Mouse (Mus musculus) embryo, embryonic 10 days (tissue): ENCODE results near the gene Psap.
"Not testable (repeated sequence)": the region's sequence is repeated elsewhere in the genome, so short reads cannot be mapped to it uniquely, and the experiment has no call there.

Experiments used
- DNase-seq: peaks from one replicate; pipeline ENCODE4 v3.0.0-alpha.2; 2015; ENCODE audit warnings: low spot score

Gene Psap

DNA sequence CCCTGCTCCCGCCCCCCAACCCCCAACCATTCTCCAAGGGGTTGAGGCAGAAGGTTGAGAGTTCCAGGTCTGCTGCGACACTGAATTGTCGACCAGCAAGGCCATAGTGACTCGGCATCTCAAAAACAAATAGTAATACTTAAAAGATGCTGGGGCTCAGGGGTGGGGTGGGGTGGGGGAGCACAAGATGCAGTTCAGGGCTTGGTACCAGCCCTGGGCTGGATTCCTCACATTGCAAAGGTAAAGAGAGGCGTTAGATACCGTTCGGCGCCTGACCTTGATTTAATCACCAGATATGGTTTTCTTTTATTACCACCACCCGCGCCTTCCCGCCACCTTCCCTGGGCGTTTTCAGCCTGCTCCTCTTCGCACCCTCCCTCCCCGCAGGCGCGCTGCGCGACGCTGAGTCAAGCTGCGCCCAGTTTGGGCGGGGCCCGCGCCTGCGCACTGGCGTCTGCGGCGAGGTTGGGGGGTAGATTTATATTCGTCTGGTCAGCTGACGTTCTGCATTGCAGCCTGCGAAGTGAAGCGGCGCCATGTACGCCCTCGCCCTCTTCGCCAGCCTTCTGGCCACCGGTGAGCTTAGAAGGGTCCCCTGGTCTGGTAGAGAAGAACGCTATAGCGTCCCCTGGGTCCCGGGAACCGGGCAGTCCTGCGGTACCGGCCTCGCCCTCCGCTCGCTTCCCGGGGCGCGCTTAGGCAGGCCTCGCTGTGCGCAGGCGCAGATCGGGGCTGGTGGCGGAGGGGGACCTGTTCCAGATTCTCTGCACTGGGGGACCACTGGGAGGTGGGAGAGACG, at the start of gene Psap:
Gene Psap (plus strand): TSS at position 421 of the 799 bp plus-strand sequence.
- peak; percentile 92 for DNase-seq

DNA sequence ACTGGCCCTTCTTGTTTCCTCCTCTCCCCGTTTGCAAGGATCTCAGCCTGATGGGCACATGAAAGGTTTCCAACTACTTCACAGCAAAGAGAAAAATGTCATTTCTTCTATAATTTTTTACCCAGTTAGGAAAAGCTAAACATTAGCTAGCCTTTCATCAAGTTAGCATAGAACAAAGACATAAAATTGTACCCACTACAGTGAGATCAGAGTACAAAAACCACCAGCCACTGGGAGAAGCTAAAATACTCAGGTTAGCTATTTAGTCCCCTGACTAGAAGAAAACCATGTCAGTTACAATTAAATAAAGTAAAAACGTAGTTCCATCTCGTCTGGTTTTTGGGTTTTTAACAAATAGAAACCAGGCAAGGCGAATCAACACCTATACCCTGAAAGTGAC, 49.8 kb upstream of the Psap start:
- DNase-seq: no peak

DNA sequence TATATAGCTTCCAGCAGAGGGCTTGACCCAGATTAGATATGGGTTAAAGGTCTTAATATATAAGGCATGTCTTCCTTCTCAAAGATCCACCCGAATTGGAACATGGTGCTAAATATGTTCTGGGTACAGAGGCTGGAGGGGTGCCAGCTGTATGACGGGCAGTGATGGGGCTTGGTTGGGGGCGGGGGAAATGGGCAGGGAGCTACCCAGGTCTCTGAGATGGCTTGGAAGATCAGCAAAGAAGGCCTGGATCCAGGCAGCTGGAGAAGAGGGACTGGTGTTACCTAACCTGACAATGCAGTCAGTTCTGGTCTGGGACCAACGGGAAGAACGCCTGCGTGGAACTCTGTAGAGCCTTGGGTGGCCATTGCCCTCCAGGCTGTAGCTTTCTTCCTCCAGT, 48.3 kb upstream of the Psap start:
- DNase-seq: no peak

DNA sequence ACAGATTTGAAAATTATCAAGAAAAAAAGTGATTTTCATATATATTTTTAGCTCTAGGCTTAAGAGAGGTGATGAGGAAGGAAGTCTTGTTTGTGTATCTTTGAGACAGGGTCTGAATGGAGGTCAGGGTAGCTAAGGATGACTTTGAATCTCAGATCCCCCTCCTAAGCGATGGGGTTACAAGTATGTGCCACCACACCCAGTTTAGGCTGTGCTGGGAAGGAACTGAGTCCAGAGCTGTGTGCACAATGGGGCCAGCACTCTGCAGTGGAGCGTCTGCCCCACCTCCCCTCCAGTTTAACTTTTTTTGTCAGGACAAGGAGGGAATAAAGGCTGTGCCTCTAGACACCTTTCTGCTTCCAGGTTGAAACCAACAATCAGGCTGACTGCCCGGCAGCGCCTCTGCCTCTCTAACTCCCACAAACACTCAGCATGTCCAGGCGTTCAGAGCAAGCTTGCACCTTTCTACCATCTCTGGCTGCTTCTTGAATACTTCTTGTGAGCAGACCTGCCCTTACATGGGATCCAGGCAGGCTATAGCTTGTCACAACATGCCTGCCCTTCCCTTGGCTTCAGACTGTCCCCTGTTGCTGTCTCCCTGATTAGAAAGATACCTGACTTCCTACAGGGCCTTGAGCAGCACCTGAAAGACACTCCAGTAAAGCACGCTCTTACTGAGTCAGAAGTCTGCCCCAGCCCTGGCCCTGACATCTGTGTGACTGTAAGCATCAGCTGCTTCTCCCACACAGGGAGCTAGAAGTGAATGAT, 46.9 kb upstream of the Psap start:
- DNase-seq: no peak

DNA sequence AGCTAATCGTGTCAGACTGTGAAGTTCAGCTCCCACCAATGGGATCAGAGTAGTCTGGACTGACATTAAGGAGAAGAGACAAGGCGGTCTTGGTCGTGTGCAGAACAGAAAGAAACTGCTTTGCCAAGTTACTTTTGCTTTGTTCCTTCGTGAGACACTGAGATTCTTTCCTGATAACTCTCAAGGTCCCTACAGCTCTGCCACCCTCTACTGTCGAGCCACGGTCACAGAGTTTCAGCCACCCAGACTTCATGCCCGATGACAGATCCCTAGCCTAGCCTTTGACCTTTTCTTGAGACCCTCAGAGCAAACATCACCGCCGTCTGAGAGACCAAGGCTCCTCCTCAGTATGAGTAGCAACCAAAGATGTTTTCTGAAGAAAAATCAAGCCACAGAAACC, 43.4 kb upstream of the Psap start:
- DNase-seq: no peak

DNA sequence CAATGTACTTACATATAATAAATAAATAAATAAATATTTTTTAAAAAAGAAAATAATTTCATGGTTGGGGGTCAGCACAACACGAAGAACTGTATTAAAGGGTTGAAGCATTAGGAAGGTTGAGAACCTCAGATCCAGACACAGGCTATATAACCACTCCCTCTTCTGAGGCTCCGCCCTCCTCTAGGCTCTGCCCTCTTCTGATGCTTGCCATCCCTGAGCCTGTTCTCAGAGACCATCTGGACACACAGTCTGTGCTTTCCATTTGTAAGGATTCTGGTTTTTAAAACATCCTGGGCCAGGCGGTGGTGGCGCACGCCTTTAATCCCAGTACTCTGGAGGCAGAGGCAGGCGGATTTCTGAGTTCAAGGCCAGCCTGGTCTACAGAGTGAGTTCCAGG, 41.6 kb upstream of the Psap start:
- not testable (repeated sequence) for DNase-seq

DNA sequence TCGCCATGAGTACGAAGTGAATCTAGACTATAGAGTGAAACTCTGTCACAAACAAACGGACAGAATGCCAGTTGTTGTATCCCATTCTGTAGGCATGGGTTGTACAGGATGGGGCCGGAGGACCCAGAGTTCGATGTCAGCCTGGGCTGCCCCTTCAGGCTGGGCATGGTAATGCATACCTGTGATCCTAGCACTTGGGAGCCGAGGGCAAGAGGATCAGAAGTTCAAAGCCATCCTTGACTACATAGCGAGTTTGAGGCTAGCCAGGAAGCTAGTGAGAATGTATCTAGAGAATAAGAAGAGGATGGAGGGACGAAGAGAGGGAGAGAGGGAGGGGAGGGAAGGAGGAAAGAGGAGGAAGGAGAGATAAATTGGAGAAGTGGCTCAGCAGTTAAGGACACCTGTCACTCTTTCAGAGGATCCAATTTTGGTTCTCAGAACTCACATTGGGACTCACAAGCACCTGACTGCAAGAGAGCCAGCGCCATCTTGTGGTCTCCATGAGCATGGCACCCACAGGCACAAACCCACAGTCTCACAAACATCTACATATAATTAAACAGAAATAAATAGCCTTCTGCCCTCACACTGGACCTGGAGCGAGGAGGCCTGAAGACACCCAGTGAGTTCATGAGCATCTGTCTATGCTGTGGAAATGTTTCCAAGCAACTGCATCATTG, 39.8 kb upstream of the Psap start:
- peak; percentile 72 for DNase-seq

DNA sequence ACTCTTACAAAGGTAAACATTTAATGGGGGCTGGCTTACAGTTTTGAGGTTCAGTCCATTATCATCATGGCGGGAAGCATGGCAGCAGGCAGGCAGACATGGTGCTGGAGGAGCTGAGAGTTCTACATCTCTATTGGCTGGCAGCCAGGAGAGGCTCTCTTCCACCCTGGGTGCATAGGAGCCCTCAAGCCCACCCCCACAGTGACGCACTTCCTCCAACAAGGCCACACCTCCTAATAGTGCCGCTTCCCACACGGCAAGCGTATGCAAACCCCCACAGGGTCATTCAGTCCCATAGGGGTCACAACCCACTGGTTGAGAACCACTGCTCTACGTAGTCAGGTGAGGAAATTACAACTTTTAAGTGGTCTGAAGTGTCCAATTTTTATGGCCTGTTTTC, 37.0 kb upstream of the Psap start:
- DNase-seq: no peak

DNA sequence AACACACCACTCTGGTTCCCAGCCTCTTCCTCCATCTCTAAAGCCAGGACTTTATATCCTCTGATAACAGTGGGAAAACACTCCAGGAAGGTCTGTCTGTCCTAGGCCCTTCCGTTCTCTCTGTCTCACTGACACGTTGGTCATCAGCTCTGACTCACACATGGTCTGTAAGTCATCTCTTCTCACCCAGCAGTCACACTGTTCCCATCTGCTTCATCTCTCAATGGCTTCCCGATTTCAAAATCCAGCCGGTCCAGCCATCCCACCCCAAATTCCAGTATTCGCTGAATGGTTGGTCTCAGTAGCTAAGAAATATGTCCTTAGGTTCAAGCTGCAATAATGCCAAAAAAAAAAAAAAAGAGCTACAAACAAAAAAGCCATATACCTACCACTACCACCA, 33.5 kb upstream of the Psap start:
- no peak for DNase-seq

DNA sequence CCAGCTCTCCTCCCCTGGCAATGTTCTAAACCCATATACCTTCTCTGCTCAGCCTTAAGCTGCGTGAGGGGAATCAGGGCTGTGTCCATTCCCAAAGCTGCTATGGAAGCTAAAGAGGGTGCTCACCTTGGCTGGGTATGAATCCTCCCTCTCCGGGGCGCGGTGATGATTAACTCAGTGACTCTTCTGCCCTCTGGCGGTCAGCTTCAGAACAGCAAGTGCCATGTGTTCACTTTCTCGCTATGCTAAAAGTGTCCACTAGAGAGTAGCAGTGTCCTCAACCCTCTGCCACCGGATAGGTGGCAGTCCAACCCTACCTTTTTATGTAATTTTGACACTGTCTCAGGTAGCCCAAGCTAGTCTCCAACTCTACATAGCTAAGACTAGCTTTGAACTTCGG, 32.4 kb upstream of the Psap start:
- peak; percentile 96 for DNase-seq

DNA sequence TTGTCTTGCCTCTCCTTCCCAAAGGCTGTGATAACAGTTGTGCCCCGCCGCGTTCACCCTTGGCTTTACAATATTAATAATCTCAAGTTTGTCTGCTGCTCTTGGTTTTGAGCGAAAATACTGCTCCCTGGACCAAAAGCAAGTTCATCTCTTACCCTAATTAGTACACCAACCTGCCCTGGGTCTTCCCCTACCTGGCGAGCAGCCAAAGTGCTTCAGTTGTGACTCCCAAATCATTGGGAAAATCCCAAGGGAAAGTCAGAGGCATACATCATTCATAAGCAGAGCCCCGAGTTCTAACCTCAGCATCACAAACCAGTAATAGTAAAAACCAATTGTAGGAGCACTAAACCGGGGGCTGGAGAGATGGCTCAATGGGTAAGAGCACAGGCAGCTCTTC, 31.8 kb upstream of the Psap start:
- DNase-seq: no peak

DNA sequence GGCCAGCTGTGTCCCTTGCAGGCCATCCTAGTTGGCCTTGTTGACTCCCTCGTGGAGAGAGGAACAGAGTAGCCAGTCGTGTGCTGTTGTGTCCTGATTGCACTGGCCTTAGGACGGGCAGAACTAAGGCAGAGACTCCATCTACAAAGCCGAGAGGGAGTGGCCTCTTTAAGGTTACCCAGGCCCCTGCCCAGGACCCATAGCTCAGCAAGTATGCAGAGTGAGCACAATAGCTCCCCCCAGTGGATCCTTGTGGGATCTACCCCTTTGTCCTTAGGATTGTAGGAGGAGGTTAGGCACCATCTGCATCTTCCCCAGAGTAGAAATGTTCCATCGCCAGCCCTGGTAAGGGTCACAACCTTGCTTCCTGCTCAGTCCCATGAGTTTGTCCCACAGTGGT, 30.9 kb upstream of the Psap start:
- peak; percentile 76 for DNase-seq

DNA sequence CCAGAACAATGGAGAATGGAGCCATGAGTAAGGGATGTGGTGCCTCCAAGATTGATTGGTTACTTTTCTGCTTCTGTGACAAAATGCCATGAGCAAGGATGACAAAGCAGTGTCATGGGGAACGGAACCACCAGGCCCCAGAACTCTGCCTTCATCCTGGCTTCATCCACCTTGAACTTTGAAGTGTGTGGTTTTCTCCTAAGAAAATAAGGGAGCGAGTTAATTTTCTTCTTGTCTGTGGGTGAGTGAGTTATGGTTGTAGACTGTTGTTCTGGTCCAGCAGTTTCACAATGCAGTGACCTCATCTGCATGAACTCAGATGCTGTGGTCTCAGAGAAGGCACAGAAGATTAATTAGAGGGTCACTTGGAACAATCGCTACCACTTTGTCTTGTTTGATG, 29.1 kb upstream of the Psap start:
- not testable (repeated sequence) for DNase-seq

DNA sequence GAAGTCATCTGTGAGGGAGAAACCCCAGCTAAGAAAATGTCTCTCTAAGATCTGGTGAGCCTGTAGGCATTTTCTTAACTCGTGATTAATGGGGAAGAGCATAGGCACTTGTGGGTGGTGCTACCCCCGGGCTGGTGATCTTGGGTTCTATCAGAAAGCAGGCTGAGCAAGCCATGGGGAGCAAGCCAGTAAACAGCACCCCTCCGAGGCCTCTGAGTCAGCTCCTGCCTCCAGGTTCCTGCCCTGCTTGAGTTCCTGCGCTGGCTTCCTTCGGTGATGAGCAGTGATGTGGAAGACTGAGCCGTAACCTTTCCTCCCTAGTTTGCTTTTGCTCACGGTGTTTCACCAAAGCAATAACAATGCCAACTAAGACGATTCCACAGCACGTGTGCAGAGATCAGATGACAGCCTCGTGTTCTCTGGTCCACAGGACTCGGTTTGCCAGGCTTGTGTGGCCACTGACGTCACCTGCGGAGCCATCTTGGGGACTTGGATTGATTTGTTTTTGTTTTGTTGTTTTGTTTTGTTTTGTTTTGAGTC, 26.9 kb upstream of the Psap start:
- DNase-seq: no peak

DNA sequence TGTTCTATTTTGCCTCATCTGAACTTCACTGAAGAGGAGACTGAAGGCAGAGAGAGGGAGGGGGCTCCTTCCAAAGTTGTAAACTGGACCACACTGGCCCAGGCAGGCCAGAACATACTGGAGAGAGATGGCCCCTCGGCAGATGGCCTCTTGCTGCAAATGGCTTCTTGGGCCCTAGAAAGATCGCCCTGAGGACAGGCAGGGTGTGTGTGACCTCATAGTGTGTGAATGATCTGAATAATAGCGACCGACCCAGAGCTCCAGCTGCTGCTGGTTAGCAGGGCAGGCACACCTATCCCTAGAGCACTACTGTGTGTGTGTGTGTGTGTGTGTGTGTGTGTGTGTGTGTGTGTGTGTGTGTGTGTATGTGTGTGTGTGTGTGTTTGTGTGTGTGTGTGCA, 25.2 kb upstream of the Psap start:
- DNase-seq: no peak

DNA sequence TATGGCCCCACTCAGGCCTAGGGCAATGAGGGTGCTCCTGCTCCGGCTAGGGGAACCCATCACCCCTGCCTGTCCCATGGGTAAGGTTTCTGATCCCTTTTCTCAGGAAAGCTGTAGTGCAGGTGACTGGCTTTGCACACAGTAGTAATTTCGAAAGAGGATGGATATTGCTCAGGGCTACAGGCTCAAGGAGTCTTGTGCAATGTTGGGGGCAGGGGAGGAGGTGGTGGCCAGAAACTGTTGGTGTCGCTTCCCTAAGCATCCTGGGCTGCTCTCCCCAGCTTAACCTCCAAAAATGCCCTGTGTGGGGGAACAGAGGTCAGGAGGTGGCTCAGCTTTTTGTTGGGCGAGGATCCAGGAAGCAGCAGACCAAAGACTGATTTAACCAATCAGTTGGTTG, 24.8 kb upstream of the Psap start:
- no peak for DNase-seq

DNA sequence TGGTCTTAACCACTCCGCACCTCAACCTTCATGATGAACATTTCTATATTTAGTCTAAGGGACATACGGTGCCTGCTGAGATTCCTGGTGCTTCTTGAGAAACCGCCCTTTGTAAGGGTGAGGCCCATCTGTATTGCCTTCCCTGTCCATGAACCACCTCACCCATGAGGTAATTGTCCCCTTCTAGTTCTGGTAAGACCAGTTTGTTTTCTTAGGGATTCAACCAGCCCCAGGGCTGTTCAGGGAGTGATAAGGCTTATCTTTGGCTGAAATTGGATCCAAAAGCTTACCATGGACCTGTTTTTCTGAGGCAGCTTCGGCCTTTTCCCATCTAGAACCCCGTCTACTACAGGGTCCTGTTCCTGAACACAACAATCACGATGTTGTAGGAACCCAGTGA, 21.3 kb upstream of the Psap start:
- no peak for DNase-seq

DNA sequence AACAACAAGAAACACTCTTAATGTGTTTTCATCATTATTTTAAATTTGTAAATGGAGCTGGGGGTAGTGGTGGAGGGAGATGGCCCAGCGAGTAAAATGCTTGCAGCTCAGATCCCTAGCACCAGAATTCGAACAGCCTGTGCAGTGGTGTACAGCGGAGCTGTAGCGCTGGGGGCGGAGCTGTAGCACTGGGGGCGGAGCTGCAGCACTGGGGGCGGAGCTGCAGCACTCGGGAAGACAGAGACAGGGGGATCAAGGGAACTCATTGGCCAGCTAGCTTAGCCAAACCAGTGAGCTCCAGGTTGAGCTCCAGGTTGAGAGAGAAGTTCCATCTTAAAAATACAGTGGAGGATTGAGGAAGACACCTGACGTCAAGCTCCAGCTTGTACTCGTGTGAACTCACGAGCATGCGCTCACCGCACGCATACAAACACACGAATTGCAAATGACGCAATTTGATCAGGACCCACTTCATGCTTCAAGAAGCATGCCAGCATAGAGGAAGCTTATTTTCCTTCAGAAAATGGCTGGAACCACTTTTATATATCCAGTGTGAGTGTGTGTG, 20.1 kb upstream of the Psap start:
- DNase-seq: peak; percentile 24

DNA sequence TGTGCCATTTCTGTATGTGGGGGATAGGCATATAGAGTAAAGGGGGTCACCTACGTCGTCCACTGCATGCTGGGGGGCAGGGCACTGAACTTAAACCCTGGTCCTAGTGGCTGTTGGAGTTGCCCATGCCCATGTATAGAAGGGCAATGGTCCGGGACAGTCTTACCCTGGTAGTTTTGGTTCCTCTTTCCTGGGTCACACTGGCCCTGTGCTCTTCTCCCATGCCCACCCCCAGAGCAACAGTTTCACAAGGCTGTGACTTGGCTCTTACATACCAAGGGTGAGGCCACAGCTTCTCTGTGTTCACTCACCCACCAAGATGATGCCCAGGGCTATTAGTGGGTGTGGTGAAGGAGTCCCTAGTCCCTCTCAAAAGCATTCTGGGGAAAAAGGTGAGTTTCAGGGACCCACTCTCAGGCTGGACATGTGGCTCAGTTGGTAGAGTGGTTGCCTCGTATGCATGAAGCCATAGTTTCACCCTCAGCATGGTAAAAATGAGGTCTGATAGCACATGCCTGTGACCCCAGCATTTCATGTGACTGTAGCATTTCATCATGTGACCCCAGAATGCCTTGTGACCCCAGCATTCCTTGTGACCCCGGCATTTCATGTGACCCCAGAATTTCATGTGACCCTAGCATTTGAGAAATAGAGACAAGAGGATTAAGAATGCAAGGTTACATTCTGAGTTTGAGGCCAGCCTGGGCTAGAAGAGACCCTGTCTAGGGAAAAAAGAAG, 16.7 kb upstream of the Psap start:
- DNase-seq: no peak

DNA sequence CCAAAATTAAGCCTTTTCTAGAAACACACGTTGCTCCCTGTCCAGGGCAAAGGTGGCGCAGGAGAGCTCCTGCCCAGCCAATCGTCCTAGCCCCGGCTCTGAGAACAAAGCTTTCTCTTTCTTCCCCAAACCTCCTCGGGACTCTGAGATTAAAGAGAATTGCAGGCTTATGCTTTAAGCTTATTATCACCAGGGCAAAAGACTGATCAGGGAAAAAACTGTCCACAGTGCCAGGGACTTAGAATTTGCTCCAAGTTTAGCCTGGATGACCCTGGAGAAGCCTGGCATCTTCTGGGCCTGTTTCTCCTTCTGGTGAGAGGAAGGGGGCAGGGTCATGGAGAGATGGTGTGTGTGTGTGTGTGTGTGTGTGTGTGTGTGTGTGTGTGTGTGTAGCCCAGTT, 15.9 kb upstream of the Psap start:
- no peak for DNase-seq

DNA sequence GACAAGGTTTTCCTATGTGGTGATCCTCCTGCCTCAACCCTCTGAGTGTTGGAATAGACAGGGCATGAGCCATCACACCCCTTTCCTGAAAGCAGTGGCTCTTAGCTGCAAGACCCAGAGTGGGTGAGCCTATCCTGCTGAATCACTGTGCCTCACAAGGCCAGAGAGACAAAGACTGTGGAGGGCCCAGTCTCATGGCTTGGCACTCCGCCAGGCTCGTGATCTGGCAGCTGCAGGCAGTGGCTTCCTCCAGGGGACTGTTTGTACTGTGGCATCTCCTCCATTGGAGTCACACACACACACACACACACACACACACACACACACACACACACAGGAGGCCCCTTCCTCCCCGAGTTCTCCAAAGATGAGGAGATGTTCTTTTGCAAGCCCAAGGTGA, 15.0 kb upstream of the Psap start:
- DNase-seq: no peak

DNA sequence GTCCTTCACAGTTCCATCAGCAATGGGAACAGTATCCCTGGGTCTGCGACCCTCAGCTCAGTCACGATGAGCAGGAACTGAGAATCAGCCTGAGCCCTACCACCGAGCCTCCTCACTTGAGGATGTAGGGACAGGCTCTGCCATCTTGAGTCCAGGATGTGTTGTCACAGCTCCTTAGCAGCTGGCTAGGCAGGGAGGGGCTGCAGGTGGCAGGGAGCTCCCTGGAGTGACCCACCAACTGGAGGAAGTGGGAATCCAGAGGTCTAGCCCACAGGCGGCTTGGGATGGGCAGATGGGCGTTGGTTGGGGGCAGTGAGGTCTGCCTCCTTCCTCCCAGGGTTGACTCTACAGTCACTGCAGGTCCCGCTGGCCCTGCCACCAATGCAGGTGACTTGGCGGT, 14.1 kb upstream of the Psap start:
- no peak for DNase-seq
